Mouse (Mus musculus): ENCODE measurements around the gene Scn1a.

- TF ChIP-seq GATA1 (IDR thresholded peaks at IDR 0.05; ENCODE audit: borderline replicate concordance, low read length) (no peak), FLI1 (IDR thresholded peaks at IDR 0.05; ENCODE audit: low read length) (no peak)
Observed at GRCm38 (mm10) chr2:66220954-66221353, 219.7 kb downstream of the Scn1a start.
